Mouse (Mus musculus): ENCODE results near the gene Zfp706.
"Not testable (repeated sequence)": the region's sequence is repeated elsewhere in the genome, so short reads cannot be mapped to it uniquely, and the experiment has no call there.

The Zfp706 gene

GRCm38 (mm10) chr15:37008546-37008945 is 973 bp upstream of the Zfp706 start:
- DNase-seq (ENCODE audit: low spot score) = no peak

- DNase-seq (ENCODE audit: low spot score) = no peak
Observed at GRCm38 (mm10) chr15:37007959-37008419, 416 bp upstream of the Zfp706 start.

GRCm38 (mm10) chr15:37006475-37007164 is 953 bp downstream of the Zfp706 start:
- DNase-seq (ENCODE audit: low spot score) = peak; percentile 35

GRCm38 (mm10) chr15:37005793-37006474 is 1.6 kb downstream of the Zfp706 start:
- DNase-seq (ENCODE audit: low spot score) = no peak

GRCm38 (mm10) chr15:37004858-37005257 is 2.7 kb downstream of the Zfp706 start:
- no peak for DNase-seq (ENCODE audit: low spot score)

- no peak for DNase-seq (ENCODE audit: low spot score)
Observed at GRCm38 (mm10) chr15:37002276-37002675, 5.3 kb downstream of the Zfp706 start.

- DNase-seq (ENCODE audit: low spot score) = not testable (repeated sequence)
Observed at GRCm38 (mm10) chr15:36999602-37000001, 8.0 kb downstream of the Zfp706 start.

GRCm38 (mm10) chr15:36995166-36995565 is 12.4 kb downstream of the Zfp706 start:
- no peak for DNase-seq (ENCODE audit: low spot score)

- no peak for DNase-seq (ENCODE audit: low spot score)
Observed at GRCm38 (mm10) chr15:36994665-36995064, 12.9 kb downstream of the Zfp706 start.

GRCm38 (mm10) chr15:36993435-36994178 is 14.0 kb downstream of the Zfp706 start:
- no peak for DNase-seq (ENCODE audit: low spot score)

GRCm38 (mm10) chr15:36991353-36991752 is 16.2 kb downstream of the Zfp706 start:
- no peak for DNase-seq (ENCODE audit: low spot score)

- no peak for DNase-seq (ENCODE audit: low spot score)
Observed at GRCm38 (mm10) chr15:36989922-36990321, 17.7 kb downstream of the Zfp706 start.

- DNase-seq (ENCODE audit: low spot score) = no peak
Observed at GRCm38 (mm10) chr15:36988718-36989115, 18.9 kb downstream of the Zfp706 start.

- no peak for DNase-seq (ENCODE audit: low spot score)
Observed at GRCm38 (mm10) chr15:36987976-36988717, 19.4 kb downstream of the Zfp706 start.

- DNase-seq (ENCODE audit: low spot score) = no peak
Observed at GRCm38 (mm10) chr15:36987211-36987877, 20.2 kb downstream of the Zfp706 start.

GRCm38 (mm10) chr15:36985567-36985925 is 22.0 kb downstream of the Zfp706 start:
- DNase-seq (ENCODE audit: low spot score) = no peak

- no peak for DNase-seq (ENCODE audit: low spot score)
Observed at GRCm38 (mm10) chr15:36984921-36985566, 22.5 kb downstream of the Zfp706 start.

GRCm38 (mm10) chr15:36983455-36983854 is 24.1 kb downstream of the Zfp706 start:
- no peak for DNase-seq (ENCODE audit: low spot score)

- no peak for DNase-seq (ENCODE audit: low spot score)
Observed at GRCm38 (mm10) chr15:36980238-36980637, 27.3 kb downstream of the Zfp706 start.

GRCm38 (mm10) chr15:36979488-36980201 is 27.9 kb downstream of the Zfp706 start:
- peak; percentile 20 for DNase-seq (ENCODE audit: low spot score)

GRCm38 (mm10) chr15:36979159-36979487 is 28.4 kb downstream of the Zfp706 start:
- no peak for DNase-seq (ENCODE audit: low spot score)

All from urinary bladder, postnatal 14 days (tissue).